Mouse (Mus musculus) layer of hippocampus, postnatal 36 days (tissue): ENCODE data around the gene Notum. TPM values are rescaled to one million over a fixed set of nuclear protein-coding genes. Genes with fewer than 3 reads are reported as not detected.
A peak's percentile ranks its signal among the peaks of the same experiment; 100 is the strongest.

Experiments
- DNase-seq, 2 experiments: peaks; one replicate each; pipeline ENCODE4 v3.0.0; 2022
- total RNA-seq, 2 experiments: library from RNA; stranded (reverse); gene quantifications; 2 replicates each; pipeline ENCODE4 v1.2.3; 2021

Notum gene
- total RNA-seq, 2 experiments from 2014 or later, result 3.6 to 3.7 TPM

GRCm38 (mm10) chr11:120673594-120674122 lies 12.7 kb upstream of the Notum start:
- DNase-seq, result no peak

GRCm38 (mm10) chr11:120672687-120673593 lies 12.0 kb upstream of the Notum start, which contains the start of gene Aspscr1:
Gene Aspscr1 (plus strand): TSS chr11:120672973.
- peak; percentile 92 for DNase-seq

GRCm38 (mm10) chr11:120666617-120667016 lies 5.6 kb upstream of the Notum start:
- DNase-seq, result no peak

- DNase-seq, result no peak
Observed at GRCm38 (mm10) chr11:120665406-120665805, 4.4 kb upstream of the Notum start.

- DNase-seq, result no peak
Observed at GRCm38 (mm10) chr11:120663714-120664113, 2.7 kb upstream of the Notum start.

GRCm38 (mm10) chr11:120662759-120663158 lies 1.8 kb upstream of the Notum start:
- DNase-seq, result no peak

GRCm38 (mm10) chr11:120660301-120661075 lies 487 bp downstream of the Notum start:
- no peak for DNase-seq

GRCm38 (mm10) chr11:120659509-120660300 lies 1.3 kb downstream of the Notum start:
- no peak for DNase-seq

GRCm38 (mm10) chr11:120658876-120659410 lies 2.0 kb downstream of the Notum start:
- DNase-seq, result peak; percentile 68 to 72

- no peak for DNase-seq
Observed at GRCm38 (mm10) chr11:120657301-120657700, 3.7 kb downstream of the Notum start.

GRCm38 (mm10) chr11:120654741-120655140 lies 6.2 kb downstream of the Notum start:
- DNase-seq, result no peak

- no peak for DNase-seq
Observed at GRCm38 (mm10) chr11:120651872-120652271, 9.1 kb downstream of the Notum start.

GRCm38 (mm10) chr11:120648001-120648476 lies 12.9 kb downstream of the Notum start, which contains the start of gene Myadml2:
Gene Myadml2 (minus strand): TSS chr11:120648158.
- peak; percentile 51 to 53 for DNase-seq

GRCm38 (mm10) chr11:120647047-120647830 lies 13.7 kb downstream of the Notum start:
- no peak for DNase-seq

GRCm38 (mm10) chr11:120643601-120643987 lies 17.4 kb downstream of the Notum start, which contains the start of gene Pycr1:
Gene Pycr1 (minus strand): TSS chr11:120643769.
- peak; percentile 92 to 93 for DNase-seq

- no peak for DNase-seq
Observed at GRCm38 (mm10) chr11:120642939-120643600, 17.9 kb downstream of the Notum start.

- no peak for DNase-seq
Observed at GRCm38 (mm10) chr11:120641869-120642268, 19.1 kb downstream of the Notum start.

GRCm38 (mm10) chr11:120641255-120641654 lies 19.7 kb downstream of the Notum start:
- DNase-seq, result no peak

GRCm38 (mm10) chr11:120634810-120635209 lies 26.2 kb downstream of the Notum start:
- DNase-seq, result no peak
